Mouse (Mus musculus): Measurements from ENCODE around the gene Tmem54.

GRCm38 (mm10) chr4:129113083-129113988, 8.0 kb downstream of the Tmem54 start:
- TF ChIP-seq CHD2 (IDR thresholded peaks at IDR 0.05; ENCODE audit: low read depth, low read length) (no peak), ZNF384 (IDR thresholded peaks at IDR 0.05; ENCODE audit: low read depth, low read length) (peak; percentile 8; the same call in 1 of the 2 replicates), ZC3H11A (IDR thresholded peaks at IDR 0.05; ENCODE audit: borderline replicate concordance, low read depth, low read length) (peak; percentile 67; the same call in 1 of the 2 replicates), MAFK (IDR thresholded peaks at IDR 0.05; ENCODE audit: insufficient read depth, low read depth, low read length) (no peak)
